ENCODE assay signal across 8 mouse cellular contexts in the genomic region with DNA sequence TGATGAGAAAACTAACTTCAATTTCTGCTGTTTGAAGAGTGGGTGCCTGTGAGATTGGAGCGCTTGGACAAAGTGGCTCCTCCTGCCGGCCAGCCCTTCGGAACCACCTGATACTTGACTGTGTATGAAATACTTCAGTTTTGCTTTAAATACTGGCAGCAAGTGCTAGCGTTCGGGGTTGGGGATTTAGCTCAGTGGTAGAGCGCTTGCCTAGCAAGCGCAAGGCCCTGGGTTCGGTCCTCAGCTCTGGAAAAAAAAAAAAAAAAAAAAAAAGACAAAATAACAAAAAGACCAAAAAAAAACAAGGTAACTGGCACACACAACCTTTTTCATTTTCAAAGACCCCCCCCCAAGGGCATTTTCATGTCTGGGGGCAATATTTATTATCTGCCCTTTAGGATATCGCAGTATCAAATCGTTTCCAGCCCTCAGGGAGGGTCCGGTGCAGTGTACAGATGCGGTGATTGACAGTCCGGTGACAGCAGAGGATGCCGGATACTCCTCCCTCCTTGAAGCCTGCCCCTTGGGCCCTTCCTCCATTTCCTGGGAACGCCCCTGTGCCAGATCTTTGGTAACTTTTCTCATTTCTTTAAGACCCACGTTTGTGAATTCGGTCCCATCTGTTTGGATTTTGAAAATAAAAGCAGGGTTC. TPM values are rescaled to one million over a fixed set of nuclear protein-coding genes. Genes with fewer than 3 reads are reported as not detected.
DNase-seq lines count a peak whose midpoint lies in the region; ATAC-seq lines count a peak whose summit lies in the region.

No protein-coding gene starts in this region.

- H3K27me3 ChIP-seq in hindbrain, embryonic 13.5 days, result peaks cover 3% of the 10 kb centered on the region; the same call in 1 of the 2 replicates
- H3K27me3 ChIP-seq in limb, embryonic 12.5 days, result no peaks in the 10 kb centered on the region
- H3K27me3 ChIP-seq in neural tube, embryonic 13.5 days, result no peaks in the 10 kb centered on the region

- H3K27ac ChIP-seq in hindbrain, embryonic 13.5 days, result peak overlapping the region; percentile 92
- H3K27ac ChIP-seq in limb, embryonic 12.5 days, result no peak overlapping the region
- H3K27ac ChIP-seq in neural tube, embryonic 13.5 days (replicated peaks), result peak overlapping the region; percentile 92

- H3K4me1 ChIP-seq in hindbrain, embryonic 13.5 days (replicated peaks), result peaks cover 17% of the 10 kb centered on the region
- peaks cover 9% of the 10 kb centered on the region for H3K4me1 ChIP-seq in limb, embryonic 12.5 days (replicated peaks)
- H3K4me1 ChIP-seq in neural tube, embryonic 13.5 days (replicated peaks), result peaks cover 12% of the 10 kb centered on the region

- no peaks in the 10 kb centered on the region for H3K9me3 ChIP-seq in hindbrain, embryonic 13.5 days
- H3K9me3 ChIP-seq in limb, embryonic 12.5 days, result no peaks in the 10 kb centered on the region
- no peaks in the 10 kb centered on the region for H3K9me3 ChIP-seq in neural tube, embryonic 13.5 days

- WGBS in hindbrain, embryonic 13.5 days, result 8% methylated on average over 17 of the region's 17 CpGs
- WGBS in limb, embryonic 12.5 days, result 6% methylated on average over 17 of the region's 17 CpGs
- 8% methylated on average over 17 of the region's 17 CpGs for WGBS in neural tube, embryonic 13.5 days

- peak overlapping the region; percentile 94 for H3K4me2 ChIP-seq in hindbrain, embryonic 13.5 days
- peak overlapping the region; percentile 98 for H3K4me2 ChIP-seq in limb, embryonic 12.5 days
- H3K4me2 ChIP-seq in neural tube, embryonic 13.5 days, result peak overlapping the region; percentile 63

- peak; percentile 82 for DNase-seq in 3T3-L1 (ENCODE audit: low read depth, low spot score)
- peak; percentile 61 for DNase-seq in A20 (ENCODE audit: low read depth, low spot score)
- DNase-seq in embryo, embryonic 11 days, result peak; percentile 86
- DNase-seq in thymus, postnatal 10 days (ENCODE audit: low spot score in 2 of 2), result no peak
- DNase-seq in ovary, postnatal 36 days (ENCODE audit: low spot score), result no peak

- H3K9ac ChIP-seq in hindbrain, embryonic 13.5 days, result peak overlapping the region; percentile 90
- no peak overlapping the region for H3K9ac ChIP-seq in limb, embryonic 12.5 days (replicated peaks)
- H3K9ac ChIP-seq in neural tube, embryonic 13.5 days, result peak overlapping the region; percentile 80

- peak overlapping the region; percentile 84 for H3K4me3 ChIP-seq in hindbrain, embryonic 13.5 days
- H3K4me3 ChIP-seq in limb, embryonic 12.5 days (replicated peaks), result peak overlapping the region; percentile 87
- H3K4me3 ChIP-seq in neural tube, embryonic 13.5 days, result peak overlapping the region; percentile 60

- ATAC-seq in hindbrain, embryonic 13.5 days (ENCODE audit: low FRiP score), result peak; percentile 93
- peak; percentile 79 for ATAC-seq in limb, embryonic 12.5 days (ENCODE audit: insufficient number of reproducible peaks, insufficient read depth, low FRiP score, low TSS enrichment, low read depth)
- peak; percentile 94 for ATAC-seq in neural tube, embryonic 13.5 days (ENCODE audit: low read depth)

- H3K36me3 ChIP-seq in hindbrain, embryonic 13.5 days, result peaks cover 28% of the 10 kb centered on the region
- H3K36me3 ChIP-seq in limb, embryonic 12.5 days, result peaks cover 24% of the 10 kb centered on the region
- peaks cover 25% of the 10 kb centered on the region for H3K36me3 ChIP-seq in neural tube, embryonic 13.5 days

RNA-seq across cellular contexts. Expression of gene LTO1, which starts 0.5 kb away (rescaled TPM):
- polyA plus RNA-seq in hindbrain, embryonic 13.5 days (2015; fragmentation: Nextera tagmentation; extraction: Ambion mirVana), result 33.8 and 38.4 TPM in 2 replicates
- polyA plus RNA-seq in limb, embryonic 12.5 days (2016; fragmentation: Nextera tagmentation; extraction: Ambion mirVana), result 26.1 and 27.9 TPM in 2 replicates
- polyA plus RNA-seq in neural tube, embryonic 13.5 days (2015; fragmentation: Nextera tagmentation; extraction: Ambion mirVana), result 33.8 and 36.3 TPM in 2 replicates

RNA-seq across cellular contexts. Expression of gene Fgf15, which starts 18.1 kb away (rescaled TPM):
- 40.1 and 66.5 TPM in 2 replicates for polyA plus RNA-seq in hindbrain, embryonic 13.5 days (2015; fragmentation: Nextera tagmentation; extraction: Ambion mirVana)
- polyA plus RNA-seq in limb, embryonic 12.5 days (2016; fragmentation: Nextera tagmentation; extraction: Ambion mirVana), result 0.42 and 0.76 TPM in 2 replicates
- 27.4 and 29.1 TPM in 2 replicates for polyA plus RNA-seq in neural tube, embryonic 13.5 days (2015; fragmentation: Nextera tagmentation; extraction: Ambion mirVana)

RNA-seq across cellular contexts. Expression of gene Ccnd1, which starts 25.3 kb away (rescaled TPM):
- 51.2 and 54.9 TPM in 2 replicates for polyA plus RNA-seq in hindbrain, embryonic 13.5 days (2015; fragmentation: Nextera tagmentation; extraction: Ambion mirVana)
- 165 and 178 TPM in 2 replicates for polyA plus RNA-seq in limb, embryonic 12.5 days (2016; fragmentation: Nextera tagmentation; extraction: Ambion mirVana)
- polyA plus RNA-seq in neural tube, embryonic 13.5 days (2015; fragmentation: Nextera tagmentation; extraction: Ambion mirVana), result 31.1 and 50.8 TPM in 2 replicates

Comparison
In these comparisons a context has a peak if more than half of its experiments do, and no peak if none do; other contexts are left out.
1. DNase-seq: peak in 3T3-L1 (single experiment), A20 (single experiment) and embryo, embryonic 11 days (single experiment); none in thymus, postnatal 10 days (0 of 2) and ovary, postnatal 36 days (single experiment).
2. RNA of gene Fgf15, which starts 18.1 kb away (polyA plus RNA-seq): 40.1 to 66.5 TPM in hindbrain, embryonic 13.5 days and 27.4 to 29.1 TPM in neural tube, embryonic 13.5 days; 0.42 to 0.76 TPM in limb, embryonic 12.5 days; every median in the first group is over 10 times any median in the second.
3. Peak in every context shown above with its lines, with median percentiles within 50 percentile points of each other: ATAC-seq, H3K4me2 ChIP-seq and H3K4me3 ChIP-seq.